Mouse (Mus musculus) mouse embryonic stem cell (cell line): Measurements from ENCODE around the gene Mmp11.

Experiments used
- in situ Hi-C, 2 experiments: fragments of 300-500 bp; cut with MboI; formaldehyde crosslinking; loops; 1 replicate in 1 of 2; 3 replicates in 1 of 2; pipeline ENCODE4 v1.14.3; 2019 to 2020; ENCODE audit warnings: low sequenced_read_pairs in 2 of 2, low pct_unique_long_range_greater_than_20kb in 1 of 2, mixed read lengths in 1 of 2; ENCODE audit not compliant: unreplicated experiment in 1 of 2

Gene Mmp11

DNA sequence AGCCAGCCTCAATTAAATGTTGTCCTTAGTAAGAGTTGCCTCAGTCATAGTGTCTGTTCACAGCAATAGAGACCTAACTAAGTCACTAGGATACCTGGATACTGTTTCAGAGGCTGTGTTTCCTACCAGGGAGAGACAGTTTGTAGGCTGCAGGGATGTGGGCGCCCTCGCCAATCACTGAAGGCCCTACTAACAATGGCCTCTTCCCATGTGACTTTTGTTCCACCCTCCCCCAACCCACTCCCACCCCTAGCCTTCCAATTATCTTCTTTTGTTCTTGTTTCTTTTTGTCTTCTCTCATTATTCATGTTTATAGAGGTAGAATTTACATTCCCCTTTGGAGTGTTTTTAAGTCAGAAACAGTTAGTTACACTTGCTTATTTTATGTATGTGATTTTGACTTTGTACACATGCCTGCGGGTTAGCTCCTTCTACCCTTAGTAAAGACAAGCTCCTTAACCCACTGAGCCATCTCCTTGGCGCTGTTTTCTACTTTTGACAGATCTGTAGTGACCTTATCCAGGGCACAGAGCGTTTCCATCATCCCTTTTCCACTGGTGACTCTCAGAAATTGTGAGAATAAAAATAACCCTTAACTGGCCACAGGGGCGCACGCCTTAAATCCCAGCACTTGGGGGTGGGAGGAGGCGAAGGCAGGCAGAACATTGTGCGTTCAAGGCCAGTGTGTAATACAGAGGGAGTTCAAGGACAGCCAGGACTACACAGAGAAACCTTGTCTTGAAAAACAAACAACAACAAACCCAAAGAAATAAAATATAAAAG, 4.9 kb upstream of the Mmp11 start:
- in situ Hi-C loops, result no loop called here

DNA sequence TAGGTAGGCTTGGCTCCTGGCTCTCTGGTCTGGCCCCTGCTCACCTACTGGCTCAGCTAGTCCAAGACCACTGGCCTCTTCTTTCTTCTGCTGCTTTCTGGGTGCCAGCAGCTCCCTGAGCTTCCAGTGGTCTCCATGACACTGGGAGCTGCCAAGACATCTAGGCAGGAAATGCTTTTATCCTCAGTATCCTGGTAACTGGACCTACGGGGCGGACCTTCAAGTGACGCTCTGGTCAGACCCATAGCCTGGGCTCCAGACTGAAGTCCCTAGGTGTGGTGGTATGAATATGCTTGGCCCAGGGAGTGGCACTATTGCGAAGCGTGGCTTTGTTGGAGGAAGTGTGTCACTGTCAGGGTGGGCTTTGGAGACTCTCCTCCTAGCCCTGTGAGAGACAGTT, 4.2 kb upstream of the Mmp11 start, which contains the start of gene Gm867:
Gene Gm867 (minus strand): TSS at position 153 of the 400 bp plus-strand sequence.
- in situ Hi-C loops, result no loop called here

- in situ Hi-C loops, result loop anchor here in 1 of 2 experiments (5.0 kb wide), 1 partner anchor 67 kb away; no protein-coding TSS in a partner anchor
Measured at GRCm38 (mm10) chr10:75939481-75940234, 3.4 kb upstream of the Mmp11 start.

DNA sequence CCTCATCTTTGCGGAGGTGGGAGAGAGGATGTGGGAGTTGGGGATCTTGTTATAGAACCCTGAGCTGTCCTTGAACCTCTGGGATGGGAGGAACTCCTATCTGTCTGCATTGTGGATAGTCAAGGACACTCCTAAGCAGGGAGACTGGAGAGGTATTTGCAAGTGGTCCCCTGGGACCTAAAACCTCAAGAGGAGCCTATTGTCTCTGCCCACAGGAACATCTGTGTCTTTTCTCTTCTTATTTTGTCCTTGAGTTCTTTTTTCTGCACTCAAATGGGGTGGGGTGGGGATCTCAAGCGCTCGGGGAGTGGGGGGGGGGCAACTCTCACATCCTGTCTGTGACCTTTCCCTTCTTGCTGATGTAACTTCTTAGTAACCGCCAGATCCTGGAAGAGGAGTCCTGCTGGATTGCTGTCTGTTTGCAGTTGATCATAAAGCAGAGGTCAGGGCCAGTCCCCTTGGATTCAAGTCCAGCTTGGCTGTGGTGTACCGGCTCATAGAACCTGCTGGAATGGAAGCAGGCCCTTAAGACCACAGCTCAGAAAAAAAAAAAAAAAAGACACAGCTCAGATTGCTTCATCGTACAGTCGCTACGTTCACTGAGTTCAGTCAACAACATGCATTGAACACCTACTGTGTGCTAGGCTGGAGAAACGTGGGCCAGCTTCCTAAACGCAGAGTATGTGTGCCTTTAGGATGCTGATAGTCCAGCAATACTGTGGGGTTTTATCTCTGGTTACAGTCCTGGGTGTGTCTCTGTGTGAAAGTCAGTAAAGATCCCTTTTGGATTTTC, 1.8 kb upstream of the Mmp11 start:
- in situ Hi-C loops, result loop anchor here in 1 of 2 experiments (5.0 kb wide), 1 partner anchor 66 kb away; no protein-coding TSS in a partner anchor

GRCm38 (mm10) chr10:75936909-75937667, 792 bp upstream of the Mmp11 start:
- in situ Hi-C loops, result loop anchor here in 1 of 2 experiments (5.0 kb wide), 1 partner anchor 65 kb away; no protein-coding TSS in a partner anchor

- in situ Hi-C loops, result loop anchor here in 1 of 2 experiments (5.0 kb wide), 1 partner anchor 63 kb away; no protein-coding TSS in a partner anchor
Measured at GRCm38 (mm10) chr10:75934991-75935390, 1.3 kb downstream of the Mmp11 start.

- in situ Hi-C loops, result no loop called here
Measured at GRCm38 (mm10) chr10:75932891-75933290, 3.4 kb downstream of the Mmp11 start, which contains the start of gene Chchd10. Chchd10 (plus strand) TSS chr10:75933130.

GRCm38 (mm10) chr10:75932081-75932678, 4.1 kb downstream of the Mmp11 start:
- in situ Hi-C loops, result no loop called here

GRCm38 (mm10) chr10:75931311-75931710, 5.0 kb downstream of the Mmp11 start:
- in situ Hi-C loops, result no loop called here

DNA sequence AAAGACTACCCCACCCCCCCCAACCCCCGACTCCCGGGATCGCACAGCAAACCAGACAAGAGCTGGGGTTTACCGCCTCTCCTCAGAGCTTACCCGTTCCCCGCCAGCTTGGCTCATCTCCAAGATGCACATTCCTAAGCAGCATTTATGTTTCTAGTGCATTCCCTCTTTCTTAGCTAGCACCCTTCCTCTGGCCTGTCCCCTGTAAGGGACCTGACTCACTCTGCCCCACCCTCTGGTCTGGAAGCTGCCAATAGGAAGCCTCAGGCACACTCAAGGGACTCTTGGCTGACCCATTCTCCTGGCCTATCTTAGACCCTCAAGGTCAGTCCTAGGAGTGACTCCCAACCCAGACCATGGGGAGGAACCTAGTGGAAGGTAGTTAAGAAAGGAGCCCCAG, 6.0 kb downstream of the Mmp11 start:
- in situ Hi-C loops, result no loop called here

DNA sequence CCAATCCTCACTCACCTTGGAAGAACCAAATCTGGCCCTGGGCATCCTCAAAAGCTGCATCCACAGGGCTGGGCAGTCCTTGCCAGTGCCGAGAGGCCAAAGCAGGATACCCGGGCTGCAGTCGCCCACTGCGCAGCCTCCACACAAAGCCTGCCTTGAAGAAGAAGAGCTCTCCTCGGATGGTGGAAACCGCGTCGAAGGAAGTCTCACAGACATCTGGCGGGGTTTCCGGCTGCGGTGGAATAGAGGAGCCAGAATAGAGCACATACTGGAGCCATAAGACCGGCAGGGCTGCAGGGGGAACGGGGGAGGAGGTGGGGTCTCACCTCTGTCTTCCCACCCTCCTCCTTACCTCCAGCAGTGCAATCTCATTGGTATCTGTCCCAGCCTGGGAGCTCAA, 9.9 kb downstream of the Mmp11 start:
- in situ Hi-C loops, result no loop called here

GRCm38 (mm10) chr10:75924324-75924723, 12.0 kb downstream of the Mmp11 start:
- in situ Hi-C loops, result no loop called here

DNA sequence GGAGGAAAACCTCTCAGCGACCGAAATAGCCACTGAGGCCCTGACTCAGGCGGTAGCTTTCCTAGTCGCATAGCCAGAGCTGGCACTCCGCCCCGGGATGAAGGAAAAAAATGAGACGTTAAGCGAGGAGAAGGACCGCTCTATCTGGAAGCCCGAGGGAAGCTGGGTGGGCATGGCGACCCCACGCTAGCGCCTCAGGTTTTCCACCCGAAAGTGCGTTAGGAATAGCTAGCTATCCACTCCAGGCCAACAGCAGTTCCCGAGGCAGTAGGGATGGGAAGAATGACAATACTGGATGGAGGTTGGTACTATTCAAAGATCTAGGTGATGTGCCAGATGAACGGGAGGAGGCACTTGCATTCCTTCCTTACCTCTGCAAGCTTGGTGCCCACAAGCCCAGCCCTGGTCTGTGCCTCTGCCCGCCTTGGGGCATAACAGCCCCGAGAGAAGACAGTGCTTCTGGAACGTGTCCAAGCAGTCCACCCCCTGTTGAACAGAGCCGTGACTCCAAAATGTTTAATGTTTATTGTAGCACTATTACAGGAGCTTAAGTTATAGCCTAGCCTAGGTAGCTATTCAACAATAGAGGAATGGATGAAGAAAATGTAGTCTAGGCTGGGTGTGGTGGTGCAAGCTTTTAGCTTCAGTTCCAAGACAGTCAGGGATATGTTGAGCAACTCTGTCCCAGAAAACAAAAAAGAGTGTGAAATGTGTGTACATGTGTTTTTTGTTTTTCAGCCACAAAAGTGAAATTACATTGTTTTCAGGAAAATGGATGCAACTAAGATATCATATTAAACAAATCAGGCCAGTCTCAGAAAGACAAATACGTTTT, 14.4 kb downstream of the Mmp11 start:
- in situ Hi-C loops, result no loop called here

GRCm38 (mm10) chr10:75921026-75921725, 15.1 kb downstream of the Mmp11 start, which contains the start of gene Smarcb1:
Smarcb1 (minus strand) TSS chr10:75921617.
- in situ Hi-C loops, result no loop called here

- in situ Hi-C loops, result no loop called here
Measured at GRCm38 (mm10) chr10:75919026-75919425, 17.3 kb downstream of the Mmp11 start.

DNA sequence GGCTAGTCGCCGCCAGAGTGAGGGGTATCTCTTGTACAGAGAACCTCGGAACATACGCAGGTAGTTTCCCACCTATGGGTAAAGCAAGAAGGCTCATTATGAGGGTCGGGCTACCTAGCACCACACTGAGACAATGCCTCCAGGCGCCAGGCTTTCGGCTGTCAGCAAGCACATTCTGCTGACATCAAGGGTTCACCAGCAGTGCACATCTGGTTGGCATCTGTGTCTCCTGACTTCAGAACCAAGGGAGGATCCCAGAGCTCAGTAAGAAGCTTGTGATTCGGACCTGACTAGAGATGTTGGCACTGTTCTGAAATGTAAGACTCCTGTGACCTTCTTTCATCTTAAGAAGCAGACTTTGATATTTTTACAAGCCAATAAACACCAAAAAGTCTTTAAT, 19.5 kb downstream of the Mmp11 start:
- in situ Hi-C loops, result no loop called here
